Mouse (Mus musculus) erythroid progenitor cell, adult 5-6 weeks (primary cell): ENCODE measurements around the gene Tuba3b. TPM values are rescaled to one million over a fixed set of nuclear protein-coding genes. Genes with fewer than 3 reads are reported as not detected.

Source experiments
- ATAC-seq: replicated peaks from 2 replicates; pipeline ENCODE4 v1.8.0; 2016; ENCODE audit warnings: moderate number of reproducible peaks, mild to moderate bottlenecking, moderate TSS enrichment, inconsistent platforms; ENCODE audit not compliant: poor library complexity, low FRiP score, severe bottlenecking
- total RNA-seq, 2 experiments: library from RNA; stranded (forward) in 1 of 2; stranded (reverse) in 1 of 2; fragments of 150-400 nt in 1 of 2; fragments of 186-747, 209-891 nt in 1 of 2; gene quantifications; 2 replicates each; pipeline versions ENCODE4 v1.2.3 to v1.2.4; 2015 to 2017; ENCODE audit warnings: low replicate concordance in 2 of 2

Tuba3b gene
- total RNA-seq, 2 experiments from 2014 or later: not detected

- ATAC-seq: no peak
Observed at GRCm38 (mm10) chr6:145604648-145605047, 10.9 kb upstream of the Tuba3b start.

GRCm38 (mm10) chr6:145605203-145605602, 10.4 kb upstream of the Tuba3b start:
- no peak for ATAC-seq

GRCm38 (mm10) chr6:145607746-145608145, 7.8 kb upstream of the Tuba3b start:
- no peak for ATAC-seq

- no peak for ATAC-seq
Observed at GRCm38 (mm10) chr6:145608693-145609092, 6.9 kb upstream of the Tuba3b start.

GRCm38 (mm10) chr6:145610901-145611300, 4.7 kb upstream of the Tuba3b start:
- ATAC-seq: no peak

GRCm38 (mm10) chr6:145612611-145613010, 2.9 kb upstream of the Tuba3b start:
- ATAC-seq: no peak

DNA sequence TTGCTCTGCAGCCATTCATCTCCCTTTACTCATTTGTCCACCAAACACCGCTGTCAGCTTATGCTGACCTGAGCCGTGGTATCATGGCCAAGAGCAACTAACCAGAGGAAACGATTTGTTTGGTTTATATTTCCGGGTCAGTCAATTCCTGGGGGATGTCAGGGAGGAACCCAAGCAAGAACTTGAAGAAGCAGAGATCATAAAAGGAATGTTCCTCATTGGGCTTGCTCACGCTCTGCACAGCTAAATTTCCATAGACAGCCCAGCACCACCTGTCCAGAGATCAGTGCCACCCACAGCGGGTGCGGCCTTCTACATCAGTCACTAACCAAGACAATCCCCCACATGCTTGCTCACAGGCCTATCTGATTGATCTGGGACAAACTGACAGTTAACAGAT, 1.3 kb upstream of the Tuba3b start, which contains the start of gene Lmntd1:
TSS of gene Lmntd1 (minus strand) at position 101 of the 400 bp plus-strand sequence.
- no peak for ATAC-seq

DNA sequence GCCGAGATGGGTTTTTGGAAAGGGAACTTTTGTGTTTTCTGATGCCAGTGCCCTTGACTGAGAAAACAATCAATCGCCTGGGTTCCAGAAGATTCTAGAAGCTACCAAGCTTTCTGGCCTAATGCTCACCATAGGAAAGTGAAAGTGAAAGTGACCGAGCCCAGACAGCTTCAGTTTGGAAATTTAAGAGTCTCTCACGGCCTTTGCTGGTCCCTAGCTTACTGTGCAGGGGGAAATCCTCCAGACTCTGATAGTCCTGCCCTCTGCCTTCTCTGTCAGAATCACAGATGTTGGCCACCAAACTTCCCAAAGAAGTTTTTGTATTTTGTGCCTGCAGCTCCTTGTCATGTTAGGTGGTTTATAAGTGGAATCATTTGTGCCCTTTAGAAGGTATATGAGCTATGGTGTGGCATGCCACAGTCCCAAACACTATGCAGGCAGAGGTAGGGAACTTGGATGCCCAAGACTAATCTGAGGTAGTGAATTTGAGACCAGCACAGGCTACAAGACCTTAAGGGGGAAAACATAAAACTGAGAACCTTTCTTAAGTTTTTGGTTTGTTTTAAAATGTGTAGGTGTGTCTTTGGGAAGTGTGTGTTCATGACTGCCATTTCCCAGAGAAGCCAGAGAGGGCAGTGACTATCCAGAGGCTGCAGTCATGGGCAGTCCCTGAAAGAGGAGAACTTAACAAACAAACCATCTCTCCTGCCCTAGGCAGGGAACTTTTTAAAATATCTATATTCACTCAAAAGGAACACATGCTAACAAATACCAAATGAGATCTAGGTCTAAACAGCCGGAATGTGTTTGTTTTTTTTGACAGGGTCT, 1.1 kb downstream of the Tuba3b start:
- ATAC-seq: no peak

DNA sequence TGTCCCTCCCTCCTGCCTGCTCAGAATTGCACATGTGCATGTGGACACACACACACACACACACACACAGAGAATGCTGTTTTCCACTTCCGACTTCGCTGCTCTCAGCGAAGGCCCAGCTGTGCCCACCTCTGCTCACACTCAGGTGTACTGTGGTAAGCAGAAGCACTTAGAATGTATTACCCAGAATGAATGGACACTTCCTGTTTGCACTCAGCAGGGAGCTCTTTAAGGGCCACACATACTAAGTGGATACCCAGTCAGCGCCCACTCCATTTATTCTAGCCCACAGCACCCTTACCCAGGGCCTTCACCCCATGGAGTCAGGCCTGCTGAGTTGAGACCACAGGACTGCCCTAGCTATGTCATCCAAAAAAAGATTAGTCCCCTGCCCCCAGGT, 7.6 kb downstream of the Tuba3b start:
- no peak for ATAC-seq

- ATAC-seq: no peak
Observed at GRCm38 (mm10) chr6:145630269-145630668, 14.7 kb downstream of the Tuba3b start.

GRCm38 (mm10) chr6:145634454-145634853, 18.9 kb downstream of the Tuba3b start:
- no peak for ATAC-seq

- no peak for ATAC-seq
Observed at GRCm38 (mm10) chr6:145636682-145637081, 21.1 kb downstream of the Tuba3b start.

- ATAC-seq: no peak
Observed at GRCm38 (mm10) chr6:145638248-145638647, 22.7 kb downstream of the Tuba3b start.

- no peak for ATAC-seq
Observed at GRCm38 (mm10) chr6:145640971-145641506, 25.5 kb downstream of the Tuba3b start.

DNA sequence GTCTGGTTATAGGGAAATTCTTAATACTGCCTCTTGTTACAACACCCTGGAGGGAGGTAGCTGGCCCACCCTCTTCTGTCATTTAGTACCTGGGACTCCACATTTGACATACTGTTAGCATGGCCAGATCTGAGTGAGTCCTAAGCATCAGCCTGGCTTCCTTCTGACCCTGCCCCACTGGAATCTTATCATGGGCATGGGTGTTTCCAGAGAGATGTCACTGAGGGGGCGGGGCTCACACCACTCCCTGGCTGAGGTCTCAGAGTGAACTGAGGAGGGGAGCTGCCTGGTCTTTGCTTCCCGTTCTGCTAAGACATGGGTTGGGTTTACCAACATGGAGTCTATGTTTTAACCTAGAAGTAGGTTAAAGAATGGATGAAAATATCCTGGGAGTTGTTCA, 36.4 kb downstream of the Tuba3b start:
- no peak for ATAC-seq

DNA sequence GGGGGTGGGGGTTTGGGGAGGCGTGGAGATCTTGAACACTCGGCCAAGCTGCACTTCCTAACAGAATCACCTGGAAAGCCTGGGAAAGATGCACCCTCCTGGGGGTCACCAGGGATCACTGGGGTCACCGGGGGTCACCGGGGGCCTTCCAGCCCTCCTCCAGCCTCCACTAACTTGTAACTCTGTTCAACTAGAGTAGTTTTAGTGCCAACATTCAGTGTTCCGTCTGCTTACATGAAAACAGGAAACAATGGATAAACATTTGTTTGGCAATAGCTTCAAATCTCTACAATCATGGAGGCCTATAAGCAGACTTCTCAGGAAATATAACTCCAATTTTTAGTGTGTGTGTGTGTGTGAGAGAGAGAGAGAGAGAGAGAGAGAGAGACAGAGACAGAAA, 37.4 kb downstream of the Tuba3b start:
- no peak for ATAC-seq

GRCm38 (mm10) chr6:145653626-145654025, 38.1 kb downstream of the Tuba3b start:
- no peak for ATAC-seq

- no peak for ATAC-seq
Observed at GRCm38 (mm10) chr6:145654062-145654836, 38.7 kb downstream of the Tuba3b start.

DNA sequence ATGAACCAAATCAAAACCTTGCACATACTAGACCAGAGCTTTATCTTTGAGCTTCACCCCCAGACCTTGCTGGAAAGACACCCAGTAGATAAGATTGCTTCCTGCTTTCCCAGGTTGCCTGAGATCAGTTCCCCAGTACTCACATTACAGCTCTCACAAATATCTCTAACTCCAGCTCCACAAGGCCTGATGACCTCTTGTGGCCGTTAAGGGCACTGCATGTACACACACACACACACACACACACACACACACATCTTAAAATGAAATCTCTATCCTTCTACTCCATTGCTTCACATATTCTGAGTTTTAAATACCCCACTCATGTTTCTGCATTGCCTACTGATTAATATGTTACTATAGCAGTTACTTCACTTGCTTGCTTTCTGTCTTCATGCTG, 40.1 kb downstream of the Tuba3b start:
- ATAC-seq: no peak

DNA sequence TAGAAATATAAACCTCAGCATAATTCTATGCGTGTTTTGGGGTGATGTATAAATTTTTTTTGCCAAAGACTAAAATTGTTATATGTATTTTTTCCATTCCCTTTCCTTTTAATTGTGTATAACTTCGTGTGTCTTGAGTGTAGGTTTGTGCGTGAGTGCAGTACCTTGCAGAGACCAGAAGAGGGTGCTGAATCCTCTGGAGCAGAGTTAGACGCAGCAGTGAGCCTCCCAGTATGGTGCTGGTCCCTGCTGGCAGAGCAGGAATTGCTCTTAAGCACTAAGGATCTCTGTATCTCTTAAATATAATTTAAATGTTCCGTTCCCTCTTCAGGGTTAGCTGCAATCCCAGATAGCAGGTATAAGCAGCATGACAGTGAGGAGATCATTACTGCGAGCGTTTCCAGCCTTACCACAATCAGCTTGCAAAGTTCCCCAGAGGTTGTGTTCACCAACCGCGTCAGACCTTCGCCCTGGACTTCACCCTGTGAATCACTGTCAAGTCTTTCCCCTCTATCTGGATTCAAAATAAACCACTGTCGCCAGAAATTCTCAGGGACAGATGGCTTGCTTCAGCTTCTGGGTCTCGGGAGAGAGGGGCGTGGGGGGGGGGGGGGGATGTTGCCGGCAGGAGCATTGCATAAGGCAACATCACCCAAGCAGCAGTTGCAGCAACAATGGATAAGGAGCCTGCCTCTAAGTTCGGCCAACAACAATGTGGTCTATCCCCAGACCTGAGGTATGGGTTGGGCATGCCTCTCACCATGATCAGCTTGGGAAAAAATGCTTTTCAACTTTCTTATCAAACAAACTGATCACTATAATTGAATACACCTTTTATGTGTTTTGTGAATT, 41.4 kb downstream of the Tuba3b start:
- no peak for ATAC-seq
